Mouse (Mus musculus) R1 (cell line): Measurements from ENCODE around the gene Mrpl48.

Experiments used
- DNase-seq: peaks from one replicate; pipeline ENCODE4 v3.0.0-alpha.2; 2018; ENCODE audit warnings: low read depth, low spot score

Mrpl48 gene

DNA sequence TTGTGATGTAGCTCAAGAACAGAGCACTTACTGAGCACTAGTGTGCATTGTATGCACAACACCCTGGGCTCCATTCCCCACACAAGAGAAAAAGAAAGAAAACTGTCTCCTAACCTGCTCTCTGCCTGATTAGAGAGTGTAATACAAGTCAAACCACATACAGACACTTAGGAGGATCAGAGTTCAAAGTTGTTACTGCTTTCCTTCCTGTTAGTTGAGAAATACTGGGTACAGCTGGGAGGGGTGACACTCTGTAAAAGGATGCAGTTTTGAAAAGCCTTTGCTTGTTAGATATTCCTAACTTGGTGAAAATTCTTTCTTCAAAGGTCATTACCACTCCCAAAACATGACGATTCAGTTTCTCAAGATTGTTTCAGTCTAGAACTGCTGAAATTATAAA, 18.3 kb downstream of the Mrpl48 start:
- no peak for DNase-seq

DNA sequence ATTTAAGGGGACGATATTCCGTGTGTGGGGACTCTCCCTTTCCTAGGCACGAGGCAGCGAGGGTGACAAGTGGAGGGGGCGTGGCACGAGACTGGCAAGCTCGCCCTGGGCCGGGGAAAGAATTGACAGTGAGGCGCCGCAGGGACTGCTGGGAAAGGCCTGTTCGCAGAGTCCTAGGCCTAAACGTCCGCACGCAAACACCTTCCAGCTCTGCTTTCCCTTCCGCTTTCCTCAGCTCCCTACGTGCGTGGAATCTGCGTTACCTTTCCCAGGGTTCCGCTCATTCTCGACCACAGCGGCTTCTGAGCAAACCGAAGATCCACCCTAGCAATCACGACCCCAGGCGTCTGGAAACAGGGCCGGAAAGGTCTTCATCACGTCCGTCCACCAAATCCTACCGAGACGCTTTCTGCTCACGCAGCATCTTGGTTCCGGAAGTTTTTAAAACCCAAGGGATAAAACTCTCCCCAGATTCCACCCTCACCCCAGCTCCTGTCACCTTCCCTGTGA, 25.3 kb downstream of the Mrpl48 start:
- DNase-seq: peak; percentile 96

DNA sequence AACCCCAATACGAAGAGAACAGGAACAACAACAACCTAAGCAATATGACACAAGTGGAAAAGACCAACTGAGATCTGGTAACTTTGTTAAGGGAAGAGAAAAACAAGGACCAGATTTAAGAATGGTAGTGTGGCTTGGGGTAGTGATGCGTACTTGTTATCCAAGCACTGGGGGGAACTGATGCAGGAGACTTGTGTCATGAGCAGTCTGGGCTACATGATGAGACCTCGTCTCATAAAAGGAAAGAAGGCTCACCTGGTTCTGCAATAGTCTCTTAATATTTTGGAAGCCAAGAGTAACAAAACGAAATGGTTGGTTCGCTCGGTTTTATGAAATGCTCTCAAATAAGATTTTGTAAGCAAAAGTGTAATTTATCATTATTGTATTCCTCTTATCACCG, 25.9 kb downstream of the Mrpl48 start:
- DNase-seq: no peak

DNA sequence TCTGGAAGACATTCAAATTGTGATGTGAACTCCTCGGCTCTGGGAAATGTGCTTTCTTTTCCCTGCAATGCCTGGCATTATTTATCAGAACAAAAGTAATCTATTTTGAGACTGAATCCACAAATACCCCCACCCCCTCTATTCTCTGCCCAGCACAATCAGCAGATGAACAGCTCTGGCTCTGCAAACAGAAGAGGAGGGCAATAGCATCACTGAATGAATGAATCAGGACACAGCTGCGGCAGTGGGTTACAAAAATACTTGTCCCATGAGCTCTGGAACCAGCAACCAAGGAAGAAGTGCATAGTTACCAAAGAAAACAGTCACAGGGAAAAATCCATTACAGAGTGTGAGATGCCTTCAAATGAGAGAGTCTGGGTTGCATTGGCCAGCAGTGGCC, 29.3 kb downstream of the Mrpl48 start:
- no peak for DNase-seq

DNA sequence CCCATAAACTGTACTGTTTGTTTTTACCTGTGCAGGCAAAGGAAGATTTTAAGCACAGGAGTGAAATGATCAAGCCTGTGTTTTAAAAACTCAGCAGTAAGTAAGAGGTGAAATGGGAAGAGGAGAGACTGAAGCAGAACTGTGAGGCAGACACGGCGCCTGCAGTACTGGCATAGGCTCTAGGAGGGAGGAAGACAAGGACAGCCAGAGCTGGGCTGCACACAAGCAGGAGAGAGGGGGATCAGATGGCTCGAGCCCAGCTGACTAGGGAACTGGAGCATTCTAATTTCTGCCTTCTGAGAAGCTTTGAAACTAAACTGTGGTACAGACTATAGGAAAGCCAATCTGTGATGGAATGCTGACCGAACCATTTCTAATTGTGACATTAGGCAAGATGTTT, 35.4 kb downstream of the Mrpl48 start:
- DNase-seq: no peak

DNA sequence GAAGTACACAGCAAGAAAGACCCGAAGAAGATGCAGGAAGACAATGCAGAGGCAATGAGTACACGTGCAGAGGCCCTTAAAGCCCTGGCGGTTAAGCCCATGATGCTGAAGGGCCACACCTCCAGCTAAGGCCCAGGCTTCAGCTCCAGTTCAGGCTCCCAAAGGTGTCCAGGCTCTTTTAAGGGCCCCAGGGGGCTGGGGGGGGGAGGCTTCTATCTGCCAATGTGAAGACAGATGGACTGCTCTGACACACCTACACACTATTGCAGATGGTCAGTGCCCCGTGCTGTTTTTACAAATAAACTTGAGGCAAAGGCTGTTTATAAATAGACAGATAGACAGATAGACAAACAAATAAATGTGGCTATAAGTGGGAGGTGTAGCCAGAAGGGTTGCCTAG, 36.0 kb downstream of the Mrpl48 start:
- DNase-seq: no peak

DNA sequence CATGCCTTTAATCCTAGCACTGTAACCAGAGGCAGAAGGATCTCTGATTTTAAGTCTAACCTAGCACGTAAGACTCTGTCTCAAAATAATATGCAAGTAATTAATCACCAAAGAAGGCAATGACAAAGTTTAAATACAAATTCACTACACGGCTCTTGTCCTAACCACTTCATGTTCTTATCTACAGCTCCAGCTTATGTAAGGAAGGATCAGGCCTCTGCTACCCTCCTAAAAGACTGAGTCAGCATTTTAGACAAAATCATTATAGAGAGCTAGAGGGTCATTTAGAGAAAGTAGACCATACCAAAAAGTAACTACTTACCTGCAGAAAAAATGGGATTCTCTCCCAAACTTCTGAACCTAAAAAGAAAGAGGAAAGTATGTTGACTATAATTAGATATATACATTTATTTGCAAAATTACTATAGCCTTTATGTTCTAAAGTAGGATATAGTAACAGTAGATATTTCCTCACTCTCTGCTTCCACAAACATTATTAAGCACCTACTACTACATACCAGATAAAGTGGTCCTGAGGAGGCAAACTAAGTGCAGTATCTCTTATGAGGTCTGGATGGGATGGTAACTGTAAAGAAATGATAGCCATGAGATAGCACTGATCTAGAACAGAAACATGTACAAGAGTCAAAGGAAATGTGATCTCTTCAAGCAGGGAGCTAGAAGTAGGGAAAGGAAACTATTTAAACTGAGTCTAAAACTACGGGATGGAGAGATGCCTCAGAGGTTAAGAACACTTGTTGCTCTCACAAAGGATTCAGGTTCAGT, 37.0 kb downstream of the Mrpl48 start:
- no peak for DNase-seq

DNA sequence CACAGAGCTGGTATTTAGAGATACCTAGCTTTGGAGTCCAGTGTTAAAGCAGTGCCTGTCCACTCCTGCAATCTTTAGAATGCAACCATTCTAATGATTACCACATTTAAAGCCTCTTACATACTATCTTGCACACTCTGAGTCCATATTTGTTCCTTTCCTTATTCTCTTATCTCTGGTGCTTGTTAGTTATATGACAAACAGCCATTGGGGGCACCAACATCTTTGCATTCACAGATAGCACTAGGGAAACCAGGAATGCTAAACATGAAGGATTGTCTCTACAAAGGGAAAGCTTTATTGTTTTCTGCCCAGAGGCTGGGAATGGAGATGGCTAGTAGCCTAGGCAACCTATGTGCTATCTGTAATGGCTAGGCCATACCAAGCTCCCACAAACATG, 38.2 kb downstream of the Mrpl48 start:
- DNase-seq: no peak

DNA sequence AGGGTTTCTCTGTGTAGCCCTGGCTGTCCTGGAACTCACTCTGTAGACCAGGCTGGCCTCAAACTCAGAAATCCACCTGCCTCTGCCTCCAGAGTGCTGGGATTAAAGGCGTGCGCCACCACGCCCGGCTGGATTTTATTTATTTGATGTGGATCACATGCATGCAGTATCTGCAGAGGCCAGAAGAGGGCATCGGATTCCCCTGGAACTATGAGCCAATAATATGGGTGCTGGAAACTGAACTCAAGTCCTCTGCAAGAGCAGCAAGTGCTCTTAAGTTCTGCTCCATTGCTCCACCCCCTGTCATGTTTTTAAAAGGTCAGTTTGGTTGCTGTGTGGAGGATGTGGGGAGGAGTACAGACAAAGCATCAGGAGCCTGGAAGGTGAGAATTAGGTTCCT, 40.9 kb downstream of the Mrpl48 start:
- DNase-seq: peak; percentile 87

DNA sequence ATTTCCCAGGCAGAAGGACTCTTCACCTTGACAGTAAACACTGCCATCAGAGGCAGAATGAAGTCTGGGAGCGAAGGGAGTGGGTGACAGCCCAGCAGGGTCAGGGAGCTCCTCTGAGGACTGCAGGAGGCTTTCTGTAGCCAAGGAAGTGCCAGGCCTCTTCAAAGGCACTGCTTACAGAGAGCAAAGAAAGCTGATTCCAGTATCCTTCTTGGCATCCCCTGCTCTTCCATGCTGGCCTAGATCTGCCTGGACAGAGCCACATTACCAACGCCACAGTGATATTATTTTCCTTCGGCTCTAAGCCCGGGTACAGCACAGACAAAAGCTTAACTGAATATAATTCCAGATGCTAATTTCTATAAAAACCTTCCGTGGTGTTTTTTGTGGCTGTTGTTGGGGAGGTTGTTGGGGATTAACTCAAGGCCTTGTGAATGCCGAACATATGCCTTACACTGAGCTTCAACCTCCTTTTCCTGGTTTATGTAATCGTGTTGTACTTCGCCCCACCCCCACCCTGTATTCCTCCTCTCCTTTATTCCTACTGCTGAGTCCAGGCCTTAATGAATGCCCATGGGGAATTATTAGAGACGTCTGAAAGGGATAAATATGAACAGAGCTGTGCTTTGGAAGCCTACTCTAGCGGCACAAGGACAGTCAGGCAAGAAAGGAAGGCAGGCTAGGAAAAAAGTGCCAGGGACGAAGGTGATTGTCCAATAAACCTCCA, 46.1 kb downstream of the Mrpl48 start:
- DNase-seq: peak; percentile 20

DNA sequence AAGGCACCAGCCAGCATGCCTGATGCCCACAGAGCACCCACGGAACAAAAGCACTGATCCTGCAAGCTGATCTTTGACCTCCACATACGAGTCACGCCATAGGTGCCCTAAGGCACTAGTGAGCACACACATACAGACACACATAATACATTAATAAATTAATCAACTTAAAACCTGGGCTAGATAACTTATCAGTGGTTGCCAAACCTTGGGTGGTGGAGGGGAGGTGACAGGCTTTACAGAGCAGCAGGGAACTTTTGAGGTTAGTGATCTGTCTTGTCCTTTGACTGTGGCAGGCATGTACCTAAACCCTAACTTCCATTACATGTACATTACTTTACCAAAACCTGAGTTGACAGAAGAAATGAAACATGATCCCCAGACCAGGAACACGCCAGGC, 48.8 kb downstream of the Mrpl48 start:
- no peak for DNase-seq

DNA sequence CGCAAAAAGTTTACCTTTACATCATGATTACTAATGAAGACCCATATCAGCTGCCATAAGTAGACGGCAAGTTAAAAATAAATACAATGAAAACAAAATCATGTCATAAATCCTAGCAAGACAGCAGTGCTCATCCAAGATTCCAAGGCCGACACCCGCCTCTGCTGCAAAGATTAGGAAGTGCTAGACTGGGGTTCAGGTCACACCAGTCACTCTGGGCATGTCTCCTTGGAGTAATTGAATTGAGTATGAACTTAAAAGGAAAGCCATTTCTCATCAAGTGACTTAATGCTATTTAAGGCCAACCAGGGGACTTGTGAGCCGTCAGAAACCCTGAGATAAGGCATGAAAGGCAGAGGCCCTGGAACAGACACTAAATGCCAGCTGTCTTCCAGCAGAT, 50.9 kb downstream of the Mrpl48 start:
- DNase-seq: no peak

DNA sequence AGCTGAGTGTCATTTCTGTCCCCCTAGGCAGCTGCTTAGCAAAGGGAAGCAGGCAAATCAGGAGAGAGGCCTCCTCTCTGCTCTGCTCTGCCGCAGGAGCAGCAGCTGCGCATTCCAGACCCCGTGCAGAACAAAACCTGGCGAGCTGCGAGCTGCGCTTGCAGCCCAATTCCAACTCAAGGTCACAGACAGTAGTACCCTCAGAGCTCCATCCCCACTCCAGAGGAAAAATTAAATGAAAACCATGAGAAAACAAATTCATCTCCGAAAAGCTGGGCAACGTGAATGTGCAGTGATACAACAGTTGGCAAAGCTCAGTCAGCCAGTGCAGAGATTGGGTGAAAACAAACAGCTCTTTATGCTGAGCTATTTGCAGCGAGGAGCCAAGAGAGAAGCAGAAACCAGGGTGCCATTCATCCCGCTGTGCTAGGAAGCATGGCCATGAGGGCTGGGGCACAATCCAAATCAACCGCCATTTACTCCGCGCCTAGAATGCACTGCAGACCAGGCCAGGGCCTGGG, 52.6 kb downstream of the Mrpl48 start:
- peak; percentile 69 for DNase-seq

DNA sequence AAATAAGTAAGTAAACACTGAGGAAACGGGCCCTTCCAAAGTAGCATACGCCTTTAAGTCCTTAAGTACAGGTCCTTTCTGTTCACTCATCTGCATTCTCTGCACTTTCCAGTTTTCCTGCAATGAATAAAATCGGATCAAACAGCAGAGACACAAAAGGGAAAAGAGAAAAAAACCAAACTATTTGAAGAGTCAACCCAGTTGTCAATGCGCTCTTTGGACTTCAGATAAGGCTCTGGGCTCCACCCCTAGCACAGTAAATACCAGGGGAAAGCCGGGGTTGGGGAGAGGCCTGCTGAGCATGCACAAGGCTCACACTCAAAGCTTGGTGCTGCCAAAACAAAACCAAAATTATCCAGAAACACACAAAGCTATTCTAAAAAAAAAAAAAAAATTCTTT, 53.2 kb downstream of the Mrpl48 start:
- peak; percentile 62 for DNase-seq

DNA sequence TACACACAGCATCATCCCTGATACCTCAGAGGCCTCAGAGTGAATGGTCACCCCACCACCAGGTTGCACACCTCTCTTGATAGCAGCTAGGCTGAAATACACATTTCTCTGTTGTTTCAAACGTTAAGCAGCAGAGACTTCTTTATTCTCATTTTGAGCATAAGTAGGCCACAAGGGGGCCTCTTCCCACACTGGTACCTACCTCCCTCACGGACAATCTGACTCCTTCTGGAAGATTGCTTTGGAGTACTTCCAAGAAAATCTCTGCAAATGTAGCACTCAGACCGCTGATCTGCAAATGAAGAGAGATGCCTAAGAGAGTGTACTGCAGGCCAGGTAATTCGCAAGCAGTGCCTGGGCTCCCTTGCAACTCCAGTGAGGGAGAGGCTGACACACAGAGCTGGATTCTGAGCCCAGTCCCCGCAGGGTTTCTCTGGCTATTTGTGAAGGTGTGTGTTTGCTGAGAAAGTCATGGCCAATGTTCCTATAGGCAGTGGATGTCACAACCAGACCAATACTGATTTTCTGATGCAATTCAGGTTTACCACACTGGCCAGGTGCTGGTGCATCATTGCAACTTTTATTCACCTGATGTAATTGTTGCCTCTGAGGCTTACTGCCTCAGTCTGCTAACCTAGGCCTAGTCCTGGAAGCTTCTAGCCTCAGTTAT, 57.6 kb downstream of the Mrpl48 start:
- peak; percentile 42 for DNase-seq

DNA sequence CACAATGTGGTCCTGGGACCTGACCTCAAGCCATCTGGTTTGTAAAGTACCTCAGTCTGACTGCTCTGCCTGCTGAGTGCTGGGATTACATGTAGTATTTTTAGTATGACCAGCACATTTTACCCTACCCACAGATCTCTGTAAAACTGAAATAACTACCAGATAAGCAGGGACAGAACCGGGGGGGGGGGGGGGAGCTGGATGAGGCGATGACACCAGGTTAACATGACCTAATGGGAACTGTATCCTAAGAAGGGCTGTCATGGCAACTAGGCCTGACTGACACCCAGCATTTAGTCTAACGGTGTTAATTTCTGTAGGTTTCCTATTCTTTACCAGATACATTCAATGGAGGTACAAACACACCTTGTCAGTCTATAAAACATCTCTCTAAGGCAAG, 58.3 kb downstream of the Mrpl48 start:
- no peak for DNase-seq

DNA sequence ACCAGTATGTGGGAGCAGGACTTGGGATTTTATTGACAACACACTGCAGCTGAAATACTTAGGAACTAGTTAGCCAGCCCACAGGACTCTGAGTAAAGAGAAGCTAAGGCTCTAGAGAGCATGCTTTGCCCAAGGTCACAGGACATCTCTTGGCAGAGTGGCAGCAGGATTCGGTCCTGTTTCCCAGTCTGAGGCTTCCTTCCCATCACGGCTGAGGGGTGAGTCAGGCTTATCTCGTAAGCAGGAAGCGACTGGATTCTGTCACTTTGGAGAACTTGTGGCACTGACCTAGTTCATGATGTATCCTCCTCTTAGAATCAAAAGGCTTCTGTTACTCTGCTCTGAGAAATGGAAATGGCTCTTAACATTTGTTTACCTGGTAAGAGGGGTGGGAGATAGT, 60.5 kb downstream of the Mrpl48 start:
- no peak for DNase-seq

DNA sequence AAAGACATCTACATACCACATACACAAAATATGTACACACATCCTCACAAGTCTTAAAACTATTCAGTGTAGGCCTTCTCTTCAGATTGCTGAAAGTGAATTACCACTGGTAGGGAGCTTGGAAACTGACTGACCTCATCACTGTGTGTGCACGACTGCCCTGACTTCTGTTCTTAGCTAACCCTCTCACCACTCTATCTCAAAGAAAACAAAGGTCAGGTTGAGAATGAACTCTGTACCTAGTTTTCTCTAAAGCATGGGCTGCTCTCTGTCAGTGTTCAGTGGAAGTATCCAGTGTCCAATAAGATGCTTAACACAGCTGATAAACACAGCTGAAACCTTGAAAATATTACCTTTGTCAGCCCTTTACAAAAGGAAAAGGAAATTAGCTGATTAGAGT, 63.7 kb downstream of the Mrpl48 start:
- no peak for DNase-seq

DNA sequence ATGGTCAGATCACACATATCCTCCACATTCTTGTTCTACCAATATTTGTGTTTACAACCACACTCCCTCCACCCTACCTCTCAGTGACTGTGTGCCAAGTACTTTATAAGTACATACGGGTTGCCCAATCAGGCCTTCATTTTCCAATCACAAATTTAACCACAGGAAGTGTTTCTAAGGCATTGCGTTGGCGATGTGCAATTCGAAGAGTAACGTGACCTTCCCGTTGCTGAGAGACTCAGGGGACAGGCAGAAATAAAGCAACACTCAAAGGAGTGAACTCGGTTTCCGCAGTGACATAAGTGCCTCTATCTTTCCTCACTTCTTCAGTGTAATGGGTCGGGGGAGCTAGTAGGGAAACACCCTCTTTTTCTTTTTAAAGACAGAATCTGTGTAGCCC, 68.6 kb downstream of the Mrpl48 start:
- DNase-seq: no peak

DNA sequence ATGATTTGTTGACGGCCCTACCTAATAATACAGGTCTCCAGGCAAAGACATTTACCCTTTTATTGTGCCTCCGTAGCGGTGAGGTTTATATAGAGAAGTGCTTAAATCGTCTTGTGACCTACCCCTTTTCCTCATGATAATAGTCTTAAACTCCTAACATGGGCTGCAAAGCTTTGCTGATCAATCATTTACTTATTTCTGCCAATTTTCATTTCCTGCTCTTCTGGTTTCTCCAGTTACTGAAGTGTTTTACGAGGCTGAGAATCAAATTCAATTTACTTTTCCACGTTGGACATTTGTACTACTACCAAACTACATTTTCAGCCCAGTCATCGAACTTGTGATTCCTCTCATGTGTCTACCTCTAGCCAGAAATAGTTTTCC, 70.6 kb downstream of the Mrpl48 start:
- DNase-seq: no peak

DNA sequence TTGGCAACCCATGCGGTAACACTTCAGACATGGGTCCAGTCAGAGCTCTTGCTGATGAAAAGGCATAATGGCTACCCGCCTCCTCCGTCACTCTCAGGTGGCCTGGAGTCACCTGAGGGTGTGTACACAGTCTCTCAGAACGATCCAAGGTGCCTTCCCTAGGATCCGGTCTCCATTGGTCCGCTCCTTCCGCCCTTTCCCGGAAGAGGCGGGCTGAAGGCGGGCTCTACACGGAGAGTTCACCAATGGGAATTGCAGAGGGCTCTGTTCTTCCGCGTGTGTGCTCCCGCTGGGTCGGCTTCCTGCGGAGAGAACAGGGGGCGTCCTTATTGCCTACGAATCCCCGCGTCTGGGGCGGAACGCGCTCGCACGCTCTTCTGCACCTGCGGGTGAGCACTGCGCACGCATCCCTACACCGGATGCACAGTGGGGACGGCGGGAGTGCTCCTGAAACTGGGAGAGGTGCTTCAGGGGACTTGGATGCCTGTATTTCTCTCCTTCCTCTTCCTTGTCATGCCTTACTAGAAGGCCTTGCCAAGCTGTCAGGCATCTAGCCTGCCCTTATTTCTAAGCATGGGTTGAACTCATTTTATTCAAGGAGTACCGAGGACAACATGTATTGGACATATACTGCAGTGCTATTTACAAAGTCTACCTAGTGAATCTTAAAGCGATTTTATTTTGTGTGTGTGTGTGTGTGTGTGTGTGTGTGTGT, 71.1 kb downstream of the Mrpl48 start, which contains the start of gene Coa4:
Coa4 (plus strand) TSS at position 268 of the 715 bp plus-strand sequence.
- DNase-seq: peak; percentile 98

DNA sequence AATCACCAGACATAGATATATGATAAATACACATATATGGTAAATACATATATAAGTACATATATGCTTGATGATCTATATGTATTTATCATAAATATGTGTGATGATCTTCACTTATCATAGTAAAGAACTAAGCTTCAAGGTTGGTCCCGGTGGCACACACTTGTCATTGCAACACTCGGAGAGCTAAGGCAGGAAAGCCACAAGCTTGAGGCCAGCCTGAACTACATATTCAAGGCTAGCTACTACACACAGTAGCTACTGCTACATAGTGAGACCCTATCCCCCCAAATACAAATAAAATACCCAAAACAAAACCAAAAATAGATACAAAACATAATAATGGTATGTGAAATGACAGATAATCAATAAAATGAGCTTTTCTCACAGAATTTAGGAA, 72.3 kb downstream of the Mrpl48 start:
- no peak for DNase-seq
